In the genomic region with DNA sequence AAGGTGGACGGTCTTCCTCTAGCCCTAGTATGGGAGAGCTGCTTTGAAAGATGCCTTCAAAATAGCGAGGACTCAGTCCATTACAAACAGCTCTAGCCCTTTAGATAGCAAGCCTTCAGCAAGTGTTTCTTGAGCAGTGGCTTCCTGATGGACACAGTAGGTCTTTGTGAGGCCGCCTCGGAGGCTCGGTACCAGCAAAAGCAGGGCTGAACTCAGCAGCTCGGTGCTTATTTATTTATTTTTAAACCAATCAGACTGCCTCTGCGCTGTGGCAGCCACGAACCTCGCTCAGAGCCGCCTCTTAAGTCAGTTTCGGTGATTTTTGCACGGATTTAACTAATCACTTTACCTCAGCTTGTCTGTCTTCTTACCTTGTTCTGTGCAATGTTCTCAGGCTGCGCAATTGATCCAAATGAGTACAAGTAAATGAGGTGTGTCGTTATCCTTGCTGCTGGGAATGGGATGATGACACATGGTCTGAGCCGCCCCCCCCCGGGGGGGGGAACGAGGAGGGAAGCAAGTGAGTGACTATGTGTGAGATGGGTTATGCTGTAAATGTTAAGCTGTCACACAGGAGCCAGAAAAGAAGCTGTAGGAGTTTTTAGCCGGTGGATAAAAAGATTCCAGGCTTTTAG, we compare ENCODE assay signal across 22 mouse cellular contexts. TPM values are rescaled to one million over a fixed set of nuclear protein-coding genes. Genes with fewer than 3 reads are reported as not detected.
DNase-seq lines count a peak whose midpoint lies in the region; ATAC-seq and TF ChIP-seq lines count a peak whose summit lies in the region.
"Had no signal": no experiment of that assay in that cellular context is flagged by ENCODE, and none has a peak within 500 bp of the region (broad histone marks: within the 10 kb centered on the region; RNA-seq: fewer than 3 reads in every experiment).

No protein-coding gene starts in this region.

- no peak overlapping the region for H3K4me3 ChIP-seq in hindbrain, embryonic 13.5 days
- H3K4me3 ChIP-seq in hindbrain, embryonic 12.5 days, result no peak overlapping the region
- H3K4me3 ChIP-seq in midbrain, embryonic 15.5 days, result no peak overlapping the region
- no peak overlapping the region for H3K4me3 ChIP-seq in midbrain, embryonic 10.5 days
- no peak overlapping the region for H3K4me3 ChIP-seq in midbrain, postnatal 0 days (ENCODE audit: low read depth, low read length)
- H3K4me3 ChIP-seq: erythroblast, embryonic 14.5 days; heart, embryonic 10.5 days; kidney, embryonic 15.5 days; limb, embryonic 13.5 days; myocyte had no signal

- no peak for TF ChIP-seq CTCF in brain, embryonic 14.5 days (IDR thresholded peaks at IDR 0.05; ENCODE audit: borderline replicate concordance, extremely low read depth, insufficient read depth, insufficient read length)
- TF ChIP-seq CTCF in midbrain, postnatal 0 days (IDR thresholded peaks at IDR 0.05), result no peak

- H3K4me1 ChIP-seq in hindbrain, embryonic 13.5 days (replicated peaks), result peaks cover 5% of the 10 kb centered on the region; the same call in 1 of the 2 replicates
- H3K4me1 ChIP-seq in hindbrain, embryonic 12.5 days, result peaks cover 3% of the 10 kb centered on the region; the same call in 1 of the 2 replicates
- H3K4me1 ChIP-seq in midbrain, embryonic 15.5 days, result no peaks in the 10 kb centered on the region
- H3K4me1 ChIP-seq in midbrain, embryonic 10.5 days, result peaks cover 6% of the 10 kb centered on the region
- H3K4me1 ChIP-seq in midbrain, postnatal 0 days (ENCODE audit: insufficient read depth, low read length), result no peaks in the 10 kb centered on the region

- H3K27me3 ChIP-seq in hindbrain, embryonic 13.5 days, result no peaks in the 10 kb centered on the region
- H3K27me3 ChIP-seq in hindbrain, embryonic 12.5 days, result no peaks in the 10 kb centered on the region
- no peaks in the 10 kb centered on the region for H3K27me3 ChIP-seq in midbrain, embryonic 15.5 days (replicated peaks)
- no peaks in the 10 kb centered on the region for H3K27me3 ChIP-seq in midbrain, embryonic 10.5 days (ENCODE audit: low read depth, poor library complexity, severe bottlenecking)
- H3K27me3 ChIP-seq in midbrain, postnatal 0 days (ENCODE audit: insufficient read depth, low read length), result no peaks in the 10 kb centered on the region
- H3K27me3 ChIP-seq: kidney, embryonic 15.5 days; limb, embryonic 13.5 days had no signal

- intact Hi-C loops in heart, postnatal 25 days (cut with DNase I), result no loop called here

- no peak overlapping the region for H3K9ac ChIP-seq in hindbrain, embryonic 13.5 days
- no peak overlapping the region for H3K9ac ChIP-seq in hindbrain, embryonic 12.5 days
- no peak overlapping the region for H3K9ac ChIP-seq in midbrain, embryonic 15.5 days
- H3K9ac ChIP-seq in midbrain, postnatal 0 days (replicated peaks; ENCODE audit: low read length, poor library complexity, severe bottlenecking), result no peak overlapping the region
- H3K9ac ChIP-seq: kidney, embryonic 15.5 days; limb, embryonic 13.5 days; liver, embryonic 14.5 days had no signal

- 71% methylated on average over 18 of the region's 18 CpGs for WGBS in hindbrain, embryonic 13.5 days
- 68% methylated on average over 18 of the region's 18 CpGs for WGBS in hindbrain, embryonic 12.5 days
- WGBS in midbrain, embryonic 15.5 days, result 60% methylated on average over 18 of the region's 18 CpGs
- 72% methylated on average over 18 of the region's 18 CpGs for WGBS in midbrain, embryonic 10.5 days
- 52% methylated on average over 18 of the region's 18 CpGs for WGBS in midbrain, postnatal 0 days

- no peak for ATAC-seq in hindbrain, embryonic 13.5 days (ENCODE audit: low FRiP score)
- ATAC-seq in hindbrain, embryonic 12.5 days (ENCODE audit: low FRiP score), result no peak
- peak; percentile 66 for ATAC-seq in midbrain, embryonic 15.5 days (replicated peaks)
- ATAC-seq in midbrain, postnatal 0 days (ENCODE audit: low FRiP score), result peak; percentile 47; the same call in 1 of the 2 replicates
- ATAC-seq: forebrain, embryonic 16.5 days; intestine, embryonic 16.5 days; lung, postnatal 0 days had no signal

- 0 out of 2 replicates have a peak overlapping the region, but pooled peaks have one; percentile 13 for H3K4me2 ChIP-seq in hindbrain, embryonic 13.5 days
- H3K4me2 ChIP-seq in hindbrain, embryonic 12.5 days (replicated peaks), result no peak overlapping the region
- no peak overlapping the region for H3K4me2 ChIP-seq in midbrain, embryonic 15.5 days
- H3K4me2 ChIP-seq in midbrain, postnatal 0 days (ENCODE audit: low read depth, low read length, poor library complexity, severe bottlenecking), result no peak overlapping the region
- H3K4me2 ChIP-seq: kidney, embryonic 15.5 days; limb, embryonic 13.5 days had no signal

- H3K27ac ChIP-seq in hindbrain, embryonic 13.5 days, result no peak overlapping the region
- no peak overlapping the region for H3K27ac ChIP-seq in hindbrain, embryonic 12.5 days
- no peak overlapping the region for H3K27ac ChIP-seq in midbrain, embryonic 15.5 days
- H3K27ac ChIP-seq in midbrain, embryonic 10.5 days (replicated peaks), result no peak overlapping the region
- no peak overlapping the region for H3K27ac ChIP-seq in midbrain, postnatal 0 days (ENCODE audit: low read depth, low read length)
- H3K27ac ChIP-seq: heart, embryonic 10.5 days; kidney, embryonic 15.5 days; limb, embryonic 13.5 days; liver, embryonic 14.5 days had no signal

- H3K9me3 ChIP-seq in hindbrain, embryonic 13.5 days, result no peaks in the 10 kb centered on the region
- no peaks in the 10 kb centered on the region for H3K9me3 ChIP-seq in hindbrain, embryonic 12.5 days (replicated peaks)
- H3K9me3 ChIP-seq in midbrain, embryonic 15.5 days, result no peaks in the 10 kb centered on the region
- no peaks in the 10 kb centered on the region for H3K9me3 ChIP-seq in midbrain, embryonic 10.5 days (replicated peaks)
- no peaks in the 10 kb centered on the region for H3K9me3 ChIP-seq in midbrain, postnatal 0 days (ENCODE audit: low read length)
- H3K9me3 ChIP-seq: heart, embryonic 10.5 days; kidney, embryonic 15.5 days; limb, embryonic 13.5 days had no signal

- H3K36me3 ChIP-seq in hindbrain, embryonic 13.5 days, result no peaks in the 10 kb centered on the region
- H3K36me3 ChIP-seq in hindbrain, embryonic 12.5 days, result no peaks in the 10 kb centered on the region
- no peaks in the 10 kb centered on the region for H3K36me3 ChIP-seq in midbrain, embryonic 15.5 days (replicated peaks)
- no peaks in the 10 kb centered on the region for H3K36me3 ChIP-seq in midbrain, embryonic 10.5 days
- no peaks in the 10 kb centered on the region for H3K36me3 ChIP-seq in midbrain, postnatal 0 days (ENCODE audit: insufficient read depth, low read length)
- H3K36me3 ChIP-seq: heart, embryonic 10.5 days; kidney, embryonic 15.5 days; limb, embryonic 13.5 days had no signal

- no peak for TF ChIP-seq POLR2A in brain, embryonic 14.5 days (IDR thresholded peaks at IDR 0.05; ENCODE audit: borderline replicate concordance, extremely low read depth, insufficient read depth, insufficient read length, poor library complexity, severe bottlenecking)

- DNase-seq in midbrain, embryonic 10.5 days (ENCODE audit: low spot score), result no peak
- peak; percentile 9 for DNase-seq in brain, embryonic 14.5 days (ENCODE audit: low read depth)
- DNase-seq in midbrain, postnatal 0 days (ENCODE audit: low spot score), result no peak
- DNase-seq in urinary bladder, postnatal 36 days (ENCODE audit: low spot score in 2 of 2), result no peak
- no peak for DNase-seq in heart, postnatal 25 days (ENCODE audit: low spot score)
- DNase-seq: adrenal gland, postnatal 25 days; B cell, adult 2 months; cerebellum, adult 8-10 months; gastrocnemius, postnatal 14 days; heart, postnatal 36 days had no signal

RNA-seq across cellular contexts. Expression of gene Retreg1, which starts 11.4 kb away (rescaled TPM):
- polyA plus RNA-seq in hindbrain, embryonic 13.5 days (2015; fragmentation: Nextera tagmentation; extraction: Ambion mirVana), result 7.7 and 9.7 TPM in 2 replicates
- polyA plus RNA-seq in hindbrain, embryonic 12.5 days (2016; fragmentation: Nextera tagmentation; extraction: Ambion mirVana), result 4.5 and 4.7 TPM in 2 replicates
- 12.5 and 12.6 TPM in 2 replicates for polyA plus RNA-seq in midbrain, embryonic 15.5 days (2015; fragmentation: Nextera tagmentation; extraction: Ambion mirVana)
- polyA plus RNA-seq in midbrain, embryonic 10.5 days (2016; fragmentation: Nextera tagmentation; extraction: Ambion mirVana), result 1.8 and 1.9 TPM in 2 replicates
- polyA plus RNA-seq in brain, embryonic 14.5 days (2012; rRNA removed), result 5.2 and 8.9 TPM in 2 replicates
- total RNA-seq in midbrain, postnatal 0 days (2014; rRNA removed), result 29.0 and 44.6 TPM in 2 replicates
- 21.9 and 28.0 TPM in 2 replicates for polyA plus RNA-seq in midbrain, postnatal 0 days (2015; fragmentation: Nextera tagmentation; extraction: Ambion mirVana)
- total RNA-seq in heart, postnatal 25 days (2021), result 100 to 1,000 TPM; 206 to 227 TPM
- polyA plus RNA-seq: erythroblast, embryonic 14.5 days had no signal

Comparison
In these comparisons a context has a peak if more than half of its experiments do, and no peak if none do; other contexts are left out.
1. ATAC-seq: peak in midbrain, embryonic 15.5 days (single experiment) and midbrain, postnatal 0 days (single experiment); none in hindbrain, embryonic 13.5 days (single experiment) and hindbrain, embryonic 12.5 days (single experiment).